Mouse (Mus musculus): ENCODE data around the gene Fam71e2. TPM values are rescaled to one million over a fixed set of nuclear protein-coding genes. Genes with fewer than 3 reads are reported as not detected.

The Fam71e2 gene
- polyA plus RNA-seq, 1 experiment from 2014 or later, result not detected

DNA sequence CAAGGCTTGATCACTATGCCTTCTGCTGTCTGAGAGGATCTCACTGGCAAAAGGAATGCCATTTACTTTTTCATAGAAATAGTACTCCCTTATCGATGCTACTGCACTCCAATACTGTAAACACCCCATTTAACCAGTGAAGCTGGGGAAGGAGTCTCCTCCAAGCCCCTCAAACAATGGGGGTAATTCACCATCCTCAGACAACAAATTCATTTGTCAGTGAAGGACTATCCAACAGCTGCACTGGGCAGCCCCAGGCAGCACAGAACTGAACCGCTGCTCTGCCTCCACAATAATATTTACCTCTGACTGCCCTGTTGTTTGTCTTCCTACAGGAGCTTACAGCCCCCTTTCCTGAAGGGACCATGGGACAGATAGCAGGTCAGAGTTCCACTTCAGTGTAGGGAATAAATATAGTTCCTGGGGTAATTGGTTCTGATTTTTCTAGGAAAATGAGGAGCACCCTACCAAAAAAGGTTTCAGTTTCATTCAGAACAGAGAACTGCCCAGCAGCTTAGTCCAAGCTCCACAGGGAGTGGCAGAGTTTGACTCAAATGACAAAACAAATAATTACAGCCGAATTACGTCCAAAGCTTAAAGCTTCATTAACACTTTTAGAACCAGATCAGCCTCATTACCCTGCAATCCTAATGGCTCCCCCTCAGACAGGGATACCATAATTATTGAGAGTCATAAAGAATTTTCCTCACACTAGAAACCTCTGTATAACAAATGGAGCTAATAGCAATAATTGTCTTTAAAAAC lies 6.0 kb downstream of the Fam71e2 start:
- 12% methylated on average over 4 of the region's 4 CpGs for WGBS
- no peak overlapping the region for H3K4me3 ChIP-seq (ENCODE audit: low read depth, low read length)

DNA sequence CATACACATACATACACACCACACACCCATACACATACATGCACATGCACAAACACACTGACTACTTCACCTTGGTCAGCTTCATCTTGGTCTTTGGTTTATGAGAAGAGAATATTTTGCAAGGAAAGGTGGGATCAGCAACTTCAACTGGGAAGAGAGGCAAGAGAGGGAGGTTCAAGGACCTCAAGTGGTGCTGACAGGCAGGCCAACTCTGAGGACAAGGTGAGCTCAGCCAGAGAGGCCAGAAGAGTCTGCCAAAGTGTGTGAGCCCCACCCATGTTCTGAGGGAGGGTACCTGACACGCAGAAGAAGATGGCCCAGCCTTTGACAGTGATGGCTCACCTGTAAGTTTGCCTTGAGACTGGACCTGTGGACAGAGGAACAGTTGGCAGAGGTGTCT lies 11.4 kb downstream of the Fam71e2 start:
- Histone ChIP-seq H3K36me3 (replicated peaks; ENCODE audit: control insufficient read depth, insufficient read depth, low read depth, low read length) (no peaks in the 10 kb centered on the region), H3K9ac (replicated peaks; ENCODE audit: low read length) (no peak overlapping the region), H3K27me3 (ENCODE audit: control insufficient read depth, insufficient read depth, low read length) (no peaks in the 10 kb centered on the region), H3K4me2 (ENCODE audit: low read depth, low read length) (no peak overlapping the region), H3K9me3 (replicated peaks; ENCODE audit: control insufficient read depth, low read length) (no peaks in the 10 kb centered on the region), H3K4me1 (ENCODE audit: control insufficient read depth, insufficient read depth, low read length) (no peaks in the 10 kb centered on the region), H3K27ac (replicated peaks; ENCODE audit: low read depth, low read length) (no peak overlapping the region), H3K4me3 (ENCODE audit: low read depth, low read length) (no peak overlapping the region)
- 57% methylated on average over 1 of the region's 1 CpGs for whole genome bisulfite sequencing
- no peak for ATAC-seq (replicated peaks; ENCODE audit: insufficient number of reproducible peaks, low FRiP score, low TSS enrichment, low read depth)
- DNase-seq (ENCODE audit: low spot score), result no peak

More for the DNA sequence above, 6.0 kb downstream of the Fam71e2 start:
- Histone ChIP-seq H3K4me2 (ENCODE audit: low read depth, low read length) (no peak overlapping the region), H3K4me1 (ENCODE audit: control insufficient read depth, insufficient read depth, low read length) (no peaks in the 10 kb centered on the region), H3K27ac (replicated peaks; ENCODE audit: low read depth, low read length) (no peak overlapping the region), H3K27me3 (ENCODE audit: control insufficient read depth, insufficient read depth, low read length) (no peaks in the 10 kb centered on the region), H3K36me3 (replicated peaks; ENCODE audit: control insufficient read depth, insufficient read depth, low read depth, low read length) (no peaks in the 10 kb centered on the region), H3K9me3 (replicated peaks; ENCODE audit: control insufficient read depth, low read length) (no peaks in the 10 kb centered on the region), H3K9ac (replicated peaks; ENCODE audit: low read length) (no peak overlapping the region)
- no peak; the same call in 1 of the 2 replicates for ATAC-seq (replicated peaks; ENCODE audit: insufficient number of reproducible peaks, low FRiP score, low TSS enrichment, low read depth)
- no peak for DNase-seq (ENCODE audit: low spot score)

DNA sequence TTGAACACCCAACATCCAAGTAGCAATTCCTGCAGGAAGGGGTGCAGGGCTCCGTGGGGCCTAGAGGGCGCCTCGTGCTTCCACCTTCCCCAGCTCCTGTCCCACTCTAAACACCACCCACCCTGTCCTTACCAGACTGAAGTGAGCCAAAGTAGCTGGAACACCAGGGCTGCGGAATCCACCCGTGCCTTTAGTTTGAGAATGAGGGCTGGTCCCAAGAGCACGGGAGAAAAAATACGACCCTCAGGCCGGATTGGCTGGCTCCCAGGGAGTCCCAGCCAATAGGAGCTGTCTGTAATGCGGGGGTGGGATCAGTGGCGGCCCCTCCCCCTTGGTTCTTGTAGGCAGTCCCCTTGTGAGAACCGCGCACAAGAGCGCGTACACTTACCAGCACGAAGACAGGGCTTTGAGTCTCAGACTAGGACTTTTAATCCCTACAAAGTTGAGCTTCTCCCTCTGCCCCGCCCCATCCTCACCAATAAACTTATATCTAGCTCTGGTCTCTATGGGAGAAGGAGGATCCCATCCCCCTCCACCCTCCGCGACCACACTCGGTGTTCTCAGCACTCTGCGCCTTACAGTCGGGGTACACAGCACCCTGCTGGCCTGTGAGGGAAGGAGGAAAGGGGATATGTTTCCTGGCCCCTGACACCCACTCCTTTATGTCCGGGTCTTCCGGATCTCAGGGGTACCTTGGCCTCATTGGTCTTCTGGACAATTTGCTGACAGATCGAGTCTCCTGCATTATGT lies 18.1 kb downstream of the Fam71e2 start, which contains the start of gene Cox6b2:
Gene Cox6b2, minus strand, starts transcription at position 274 of the 750 bp plus-strand sequence.
- H3K27me3 ChIP-seq (ENCODE audit: control insufficient read depth, insufficient read depth, low read length), result no peaks in the 10 kb centered on the region
- peak within 1 kb of the TSS; percentile 11; the same call in 1 of the 2 replicates for H3K9ac ChIP-seq (replicated peaks; ENCODE audit: low read length)
- peak; percentile 95 for DNase-seq (ENCODE audit: low spot score)
- 4% methylated on average over 24 of the region's 24 CpGs for WGBS
- H3K9me3 ChIP-seq (replicated peaks; ENCODE audit: control insufficient read depth, low read length), result no peaks in the 10 kb centered on the region
- no peaks in the 10 kb centered on the region for H3K36me3 ChIP-seq (replicated peaks; ENCODE audit: control insufficient read depth, insufficient read depth, low read depth, low read length)
- H3K4me1 ChIP-seq (ENCODE audit: control insufficient read depth, insufficient read depth, low read length), result no peaks in the 10 kb centered on the region
- peak within 1 kb of the TSS; percentile 21 for H3K4me3 ChIP-seq (ENCODE audit: low read depth, low read length)
- ATAC-seq (replicated peaks; ENCODE audit: insufficient number of reproducible peaks, low FRiP score, low TSS enrichment, low read depth), result peak; percentile 93
- peak within 1 kb of the TSS; percentile 32 for H3K4me2 ChIP-seq (ENCODE audit: low read depth, low read length)
- peak within 1 kb of the TSS; percentile 9 for H3K27ac ChIP-seq (replicated peaks; ENCODE audit: low read depth, low read length)

DNA sequence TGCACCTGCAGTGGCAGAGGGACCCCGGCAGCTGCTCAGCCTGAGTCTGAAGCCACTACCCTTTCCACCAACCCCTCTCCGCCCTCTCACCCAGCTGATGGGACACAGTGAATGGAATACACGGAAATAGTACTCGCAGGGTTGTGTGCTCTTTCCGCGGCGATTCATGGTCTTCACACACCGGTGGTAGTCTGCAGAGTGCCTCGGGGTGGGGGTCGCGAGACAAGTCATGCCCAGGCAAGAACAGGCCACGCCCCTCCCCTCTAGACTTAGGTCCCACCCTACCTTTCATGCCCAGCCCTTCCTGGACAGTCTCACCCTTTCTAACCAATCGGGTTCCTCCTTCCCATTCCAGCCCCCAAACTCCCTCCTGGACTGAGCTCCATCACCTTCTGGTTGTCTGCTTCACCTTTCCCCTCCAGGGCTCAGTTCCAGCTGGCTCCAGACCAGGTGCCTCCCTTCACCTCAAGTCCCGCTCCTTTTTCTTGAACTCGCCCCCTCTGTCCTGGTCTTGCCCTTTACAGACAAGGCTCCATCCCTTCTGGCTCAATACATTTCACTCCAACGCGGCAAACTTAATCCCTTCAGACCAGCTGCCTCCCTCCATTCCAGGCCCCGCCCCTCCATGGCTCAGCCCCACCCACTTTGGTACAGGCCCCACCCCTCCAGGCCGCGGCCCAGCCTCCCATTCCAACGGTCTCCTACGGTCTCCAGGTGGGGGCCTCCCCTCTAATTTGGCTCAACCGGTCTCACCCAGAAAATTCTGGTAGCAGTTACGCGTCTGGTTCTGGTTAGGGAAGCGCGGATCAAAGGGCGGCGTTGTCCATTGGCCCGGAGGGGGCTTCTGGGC lies 18.9 kb downstream of the Fam71e2 start:
- H3K36me3 ChIP-seq (replicated peaks; ENCODE audit: control insufficient read depth, insufficient read depth, low read depth, low read length), result no peaks in the 10 kb centered on the region
- H3K4me1 ChIP-seq (ENCODE audit: control insufficient read depth, insufficient read depth, low read length), result no peaks in the 10 kb centered on the region
- H3K9ac ChIP-seq (replicated peaks; ENCODE audit: low read length), result peak overlapping the region; percentile 11; the same call in 1 of the 2 replicates
- H3K9me3 ChIP-seq (replicated peaks; ENCODE audit: control insufficient read depth, low read length), result no peaks in the 10 kb centered on the region
- H3K27me3 ChIP-seq (ENCODE audit: control insufficient read depth, insufficient read depth, low read length), result no peaks in the 10 kb centered on the region
- peak; percentile 83 for DNase-seq (ENCODE audit: low spot score)
- 2% methylated on average over 30 of the region's 30 CpGs for WGBS
- H3K4me2 ChIP-seq (ENCODE audit: low read depth, low read length), result peak overlapping the region; percentile 32
- peak; percentile 70 for ATAC-seq (replicated peaks; ENCODE audit: insufficient number of reproducible peaks, low FRiP score, low TSS enrichment, low read depth)
- H3K4me3 ChIP-seq (ENCODE audit: low read depth, low read length), result peak overlapping the region; percentile 21
- peak overlapping the region; percentile 9 for H3K27ac ChIP-seq (replicated peaks; ENCODE audit: low read depth, low read length)

DNA sequence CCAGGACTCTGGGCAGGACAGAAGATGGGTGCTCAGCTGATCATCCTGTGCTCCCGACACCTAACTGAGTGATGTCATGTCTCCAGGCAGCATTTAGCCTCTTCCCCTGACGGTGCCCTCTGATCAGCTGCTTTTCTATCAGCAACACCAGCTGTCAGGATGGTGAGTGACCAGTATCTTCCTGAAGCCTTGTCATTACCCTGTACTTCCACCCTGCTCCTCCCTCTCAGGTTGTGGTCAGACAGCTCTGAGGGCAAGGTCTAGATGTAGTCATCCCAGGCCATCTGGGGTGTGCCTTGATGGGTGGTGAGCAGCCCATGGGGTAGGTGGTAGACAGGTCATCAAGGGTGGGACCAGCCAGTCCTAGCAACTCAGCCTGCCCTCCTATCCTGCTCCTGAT lies 21.9 kb downstream of the Fam71e2 start:
- no peaks in the 10 kb centered on the region for H3K4me1 ChIP-seq (ENCODE audit: control insufficient read depth, insufficient read depth, low read length)
- 94% methylated on average over 2 of the region's 2 CpGs for WGBS
- no peaks in the 10 kb centered on the region for H3K27me3 ChIP-seq (ENCODE audit: control insufficient read depth, insufficient read depth, low read length)
- no peak for DNase-seq (ENCODE audit: low spot score)
- H3K4me3 ChIP-seq (ENCODE audit: low read depth, low read length), result no peak overlapping the region
- H3K36me3 ChIP-seq (replicated peaks; ENCODE audit: control insufficient read depth, insufficient read depth, low read depth, low read length), result peaks cover 6% of the 10 kb centered on the region
- no peak overlapping the region for H3K27ac ChIP-seq (replicated peaks; ENCODE audit: low read depth, low read length)
- no peak overlapping the region for H3K9ac ChIP-seq (replicated peaks; ENCODE audit: low read length)
- no peaks in the 10 kb centered on the region for H3K9me3 ChIP-seq (replicated peaks; ENCODE audit: control insufficient read depth, low read length)
- ATAC-seq (replicated peaks; ENCODE audit: insufficient number of reproducible peaks, low FRiP score, low TSS enrichment, low read depth), result no peak
- no peak overlapping the region for H3K4me2 ChIP-seq (ENCODE audit: low read depth, low read length)

DNA sequence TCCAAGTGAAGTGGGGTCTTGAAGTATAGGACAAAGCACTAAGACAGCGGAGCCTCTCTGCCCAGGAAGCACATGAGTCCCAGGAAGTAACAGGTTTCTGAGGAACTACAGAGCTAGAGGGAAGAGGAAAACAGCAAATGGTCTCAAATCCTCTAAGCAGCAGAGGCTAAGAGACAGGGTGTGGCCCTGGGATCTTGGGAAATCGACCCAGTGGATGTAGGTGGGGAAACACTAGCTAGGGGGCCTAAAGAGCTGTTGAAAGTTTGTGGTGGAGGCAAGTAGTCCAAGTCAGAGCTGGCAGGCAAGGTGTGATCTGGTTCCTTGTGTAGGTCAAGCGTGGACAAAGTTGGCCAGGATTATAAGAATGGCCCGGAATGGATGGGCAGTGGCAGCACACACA lies 22.8 kb downstream of the Fam71e2 start:
- Histone ChIP-seq H3K9ac (replicated peaks; ENCODE audit: low read length) (no peak overlapping the region), H3K27me3 (ENCODE audit: control insufficient read depth, insufficient read depth, low read length) (no peaks in the 10 kb centered on the region), H3K4me2 (ENCODE audit: low read depth, low read length) (no peak overlapping the region), H3K36me3 (replicated peaks; ENCODE audit: control insufficient read depth, insufficient read depth, low read depth, low read length) (peaks cover 6% of the 10 kb centered on the region), H3K4me1 (ENCODE audit: control insufficient read depth, insufficient read depth, low read length) (no peaks in the 10 kb centered on the region), H3K9me3 (replicated peaks; ENCODE audit: control insufficient read depth, low read length) (no peaks in the 10 kb centered on the region), H3K4me3 (ENCODE audit: low read depth, low read length) (no peak overlapping the region), H3K27ac (replicated peaks; ENCODE audit: low read depth, low read length) (no peak overlapping the region)
- ATAC-seq (replicated peaks; ENCODE audit: insufficient number of reproducible peaks, low FRiP score, low TSS enrichment, low read depth) (no peak), DNase-seq (ENCODE audit: low spot score) (no peak)
- 78% methylated on average over 4 of the region's 4 CpGs for WGBS

DNA sequence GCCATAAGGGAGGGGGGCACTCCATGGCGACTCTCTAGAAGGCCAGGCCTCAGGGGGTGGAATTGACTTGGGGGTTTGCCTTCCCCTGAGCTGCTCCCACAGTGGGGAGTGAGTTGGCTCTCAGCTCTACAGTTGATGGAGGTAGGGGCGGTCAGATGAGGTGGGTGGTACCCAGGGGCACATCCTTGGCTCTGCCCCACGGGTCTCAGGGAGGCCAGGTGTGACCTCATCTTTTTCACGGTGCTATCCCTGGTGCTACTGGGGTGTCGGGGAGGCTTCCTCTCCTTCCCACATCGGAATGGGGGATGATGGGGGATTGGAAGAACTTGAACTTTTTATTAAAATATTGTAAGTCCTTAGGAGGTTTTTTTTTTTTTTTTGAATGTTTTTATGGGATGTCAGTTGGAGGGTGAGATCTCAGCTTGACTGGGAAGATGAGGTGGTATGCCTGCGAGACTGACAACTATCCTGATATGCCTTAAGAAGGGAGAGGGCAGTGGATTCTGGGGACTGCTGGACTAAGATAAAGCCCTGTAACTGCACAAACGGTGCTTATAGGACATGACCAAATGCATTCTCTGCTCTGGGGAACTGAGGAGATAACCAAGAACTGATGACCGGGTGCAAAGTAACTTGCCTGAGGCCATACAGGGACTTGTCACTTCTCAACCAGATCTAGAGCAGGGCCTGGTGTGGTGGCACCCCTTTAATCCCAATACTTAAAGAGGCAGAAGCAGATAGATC lies 23.8 kb downstream of the Fam71e2 start:
- peaks cover 8% of the 10 kb centered on the region for H3K36me3 ChIP-seq (replicated peaks; ENCODE audit: control insufficient read depth, insufficient read depth, low read depth, low read length)
- DNase-seq (ENCODE audit: low spot score) (no peak), ATAC-seq (replicated peaks; ENCODE audit: insufficient number of reproducible peaks, low FRiP score, low TSS enrichment, low read depth) (no peak)
- no peaks in the 10 kb centered on the region for H3K9me3 ChIP-seq (replicated peaks; ENCODE audit: control insufficient read depth, low read length)
- no peak overlapping the region for H3K4me3 ChIP-seq (ENCODE audit: low read depth, low read length)
- 79% methylated on average over 9 of the region's 9 CpGs for whole genome bisulfite sequencing
- no peaks in the 10 kb centered on the region for H3K27me3 ChIP-seq (ENCODE audit: control insufficient read depth, insufficient read depth, low read length)
- no peak overlapping the region for H3K27ac ChIP-seq (replicated peaks; ENCODE audit: low read depth, low read length)
- no peak overlapping the region for H3K4me2 ChIP-seq (ENCODE audit: low read depth, low read length)
- no peaks in the 10 kb centered on the region for H3K4me1 ChIP-seq (ENCODE audit: control insufficient read depth, insufficient read depth, low read length)
- no peak overlapping the region for H3K9ac ChIP-seq (replicated peaks; ENCODE audit: low read length)
